Mouse (Mus musculus): ENCODE data around the gene 2010300C02Rik. TPM values are rescaled to one million over a fixed set of nuclear protein-coding genes. Genes with fewer than 3 reads are reported as not detected.

The 2010300C02Rik gene
- polyA plus RNA-seq, 1 experiment from 2014 or later: 2.6 TPM

GRCm38 (mm10) chr1:37702326-37702725, 17.6 kb downstream of the 2010300C02Rik start:
- Histone ChIP-seq H3K27ac (no peak overlapping the region), H3K4me1 (peaks cover 5% of the 10 kb centered on the region; the same call in 1 of the 2 replicates), H3K36me3 (no peaks in the 10 kb centered on the region), H3K9me3 (replicated peaks) (no peaks in the 10 kb centered on the region), H3K4me3 (no peak overlapping the region), H3K27me3 (no peaks in the 10 kb centered on the region), H3K4me2 (replicated peaks) (no peak overlapping the region), H3K9ac (no peak overlapping the region)
- 71% methylated on average over 4 of the region's 4 CpGs for WGBS
- no peak for ATAC-seq (ENCODE audit: low FRiP score)

- Histone ChIP-seq H3K27ac (no peak overlapping the region), H3K9me3 (replicated peaks) (no peaks in the 10 kb centered on the region), H3K4me3 (no peak overlapping the region), H3K9ac (no peak overlapping the region), H3K4me2 (replicated peaks) (no peak overlapping the region), H3K4me1 (peaks cover 8% of the 10 kb centered on the region; the same call in 1 of the 2 replicates), H3K27me3 (peaks cover 2% of the 10 kb centered on the region; the same call in 1 of the 2 replicates), H3K36me3 (no peaks in the 10 kb centered on the region)
- WGBS: 71% methylated on average over 5 of the region's 5 CpGs
- ATAC-seq (ENCODE audit: low FRiP score): no peak
Measured at GRCm38 (mm10) chr1:37698852-37699439, 20.9 kb downstream of the 2010300C02Rik start.

- 75% methylated on average over 8 of the region's 8 CpGs for WGBS
- H3K27me3 ChIP-seq: peaks cover 2% of the 10 kb centered on the region; the same call in 1 of the 2 replicates
- no peak overlapping the region for H3K4me2 ChIP-seq (replicated peaks)
- peaks cover 8% of the 10 kb centered on the region; the same call in 1 of the 2 replicates for H3K4me1 ChIP-seq
- no peaks in the 10 kb centered on the region for H3K36me3 ChIP-seq
- no peak overlapping the region for H3K4me3 ChIP-seq
- no peak overlapping the region for H3K9ac ChIP-seq
- no peaks in the 10 kb centered on the region for H3K9me3 ChIP-seq (replicated peaks)
- no peak for ATAC-seq (ENCODE audit: low FRiP score)
- H3K27ac ChIP-seq: peak overlapping the region; percentile 35; the same call in 1 of the 2 replicates
Measured at GRCm38 (mm10) chr1:37698186-37698839, 21.6 kb downstream of the 2010300C02Rik start.

- WGBS: 85% methylated on average over 3 of the region's 3 CpGs
- Histone ChIP-seq H3K4me3 (no peak overlapping the region), H3K27me3 (peaks cover 2% of the 10 kb centered on the region; the same call in 1 of the 2 replicates), H3K9ac (no peak overlapping the region), H3K27ac (no peak overlapping the region), H3K4me1 (peaks cover 8% of the 10 kb centered on the region; the same call in 1 of the 2 replicates), H3K36me3 (no peaks in the 10 kb centered on the region), H3K4me2 (replicated peaks) (no peak overlapping the region), H3K9me3 (replicated peaks) (no peaks in the 10 kb centered on the region)
- no peak for ATAC-seq (ENCODE audit: low FRiP score)
Measured at GRCm38 (mm10) chr1:37696918-37697317, 23.0 kb downstream of the 2010300C02Rik start.

- no peak overlapping the region for H3K9ac ChIP-seq
- no peak for ATAC-seq (ENCODE audit: low FRiP score)
- peaks cover 8% of the 10 kb centered on the region; the same call in 1 of the 2 replicates for H3K4me1 ChIP-seq
- H3K9me3 ChIP-seq (replicated peaks): no peaks in the 10 kb centered on the region
- H3K27me3 ChIP-seq: peaks cover 2% of the 10 kb centered on the region; the same call in 1 of the 2 replicates
- 85% methylated on average over 9 of the region's 9 CpGs for WGBS
- no peaks in the 10 kb centered on the region for H3K36me3 ChIP-seq
- no peak overlapping the region for H3K4me2 ChIP-seq (replicated peaks)
- H3K27ac ChIP-seq: no peak overlapping the region
- H3K4me3 ChIP-seq: no peak overlapping the region
Measured at GRCm38 (mm10) chr1:37695732-37696131, 24.2 kb downstream of the 2010300C02Rik start.

GRCm38 (mm10) chr1:37694417-37694816, 25.5 kb downstream of the 2010300C02Rik start:
- H3K9me3 ChIP-seq (replicated peaks): no peaks in the 10 kb centered on the region
- H3K36me3 ChIP-seq: no peaks in the 10 kb centered on the region
- no peak overlapping the region for H3K27ac ChIP-seq
- H3K4me3 ChIP-seq: no peak overlapping the region
- H3K9ac ChIP-seq: no peak overlapping the region
- peaks cover 2% of the 10 kb centered on the region; the same call in 1 of the 2 replicates for H3K27me3 ChIP-seq
- no peak for ATAC-seq (ENCODE audit: low FRiP score)
- WGBS: 29% methylated on average over 8 of the region's 8 CpGs
- H3K4me1 ChIP-seq: peaks cover 8% of the 10 kb centered on the region; the same call in 1 of the 2 replicates
- H3K4me2 ChIP-seq (replicated peaks): no peak overlapping the region

- Histone ChIP-seq H3K27ac (no peak overlapping the region), H3K4me3 (no peak overlapping the region), H3K9me3 (replicated peaks) (no peaks in the 10 kb centered on the region), H3K4me1 (peaks cover 13% of the 10 kb centered on the region; the same call in 1 of the 2 replicates), H3K36me3 (no peaks in the 10 kb centered on the region), H3K9ac (no peak overlapping the region), H3K4me2 (replicated peaks) (no peak overlapping the region), H3K27me3 (no peaks in the 10 kb centered on the region)
- 39% methylated on average over 8 of the region's 8 CpGs for whole genome bisulfite sequencing
- ATAC-seq (ENCODE audit: low FRiP score): no peak
Measured at GRCm38 (mm10) chr1:37691179-37691578, 28.7 kb downstream of the 2010300C02Rik start.

GRCm38 (mm10) chr1:37690665-37691064, 29.2 kb downstream of the 2010300C02Rik start:
- WGBS: 77% methylated on average over 5 of the region's 5 CpGs
- Histone ChIP-seq H3K4me1 (peaks cover 13% of the 10 kb centered on the region; the same call in 1 of the 2 replicates), H3K9me3 (replicated peaks) (no peaks in the 10 kb centered on the region)

GRCm38 (mm10) chr1:37689730-37690129, 30.2 kb downstream of the 2010300C02Rik start:
- no peak for ATAC-seq (ENCODE audit: low FRiP score)
- no peak overlapping the region for H3K4me2 ChIP-seq (replicated peaks)
- no peaks in the 10 kb centered on the region for H3K36me3 ChIP-seq
- peaks cover 13% of the 10 kb centered on the region; the same call in 1 of the 2 replicates for H3K4me1 ChIP-seq
- 89% methylated on average over 6 of the region's 6 CpGs for WGBS
- H3K9ac ChIP-seq: no peak overlapping the region
- H3K9me3 ChIP-seq (replicated peaks): no peaks in the 10 kb centered on the region
- no peak overlapping the region for H3K4me3 ChIP-seq
- H3K27me3 ChIP-seq: no peaks in the 10 kb centered on the region
- no peak overlapping the region for H3K27ac ChIP-seq

More at GRCm38 (mm10) chr1:37690665-37691064, 29.2 kb downstream of the 2010300C02Rik start:
- H3K9ac ChIP-seq: no peak overlapping the region
- ATAC-seq (ENCODE audit: low FRiP score): no peak
- H3K4me3 ChIP-seq: no peak overlapping the region
- no peak overlapping the region for H3K4me2 ChIP-seq (replicated peaks)
- H3K27ac ChIP-seq: no peak overlapping the region
- no peaks in the 10 kb centered on the region for H3K27me3 ChIP-seq
- no peaks in the 10 kb centered on the region for H3K36me3 ChIP-seq

GRCm38 (mm10) chr1:37688351-37688750, 31.5 kb downstream of the 2010300C02Rik start:
- ATAC-seq (ENCODE audit: low FRiP score): no peak
- Histone ChIP-seq H3K36me3 (no peaks in the 10 kb centered on the region), H3K27me3 (no peaks in the 10 kb centered on the region), H3K9ac (no peak overlapping the region), H3K27ac (no peak overlapping the region), H3K4me3 (no peak overlapping the region), H3K4me2 (replicated peaks) (no peak overlapping the region), H3K4me1 (peaks cover 10% of the 10 kb centered on the region; the same call in 1 of the 2 replicates), H3K9me3 (replicated peaks) (no peaks in the 10 kb centered on the region)
- WGBS: 58% methylated on average over 8 of the region's 8 CpGs

GRCm38 (mm10) chr1:37687515-37687914, 32.4 kb downstream of the 2010300C02Rik start:
- no peak overlapping the region for H3K9ac ChIP-seq
- H3K4me3 ChIP-seq: no peak overlapping the region
- no peak overlapping the region for H3K4me2 ChIP-seq (replicated peaks)
- no peak for ATAC-seq (ENCODE audit: low FRiP score)
- no peak overlapping the region for H3K27ac ChIP-seq
- peaks cover 10% of the 10 kb centered on the region; the same call in 1 of the 2 replicates for H3K4me1 ChIP-seq
- no peaks in the 10 kb centered on the region for H3K27me3 ChIP-seq
- H3K36me3 ChIP-seq: no peaks in the 10 kb centered on the region
- 70% methylated on average over 5 of the region's 5 CpGs for WGBS
- H3K9me3 ChIP-seq (replicated peaks): no peaks in the 10 kb centered on the region

GRCm38 (mm10) chr1:37686953-37687441, 32.9 kb downstream of the 2010300C02Rik start:
- H3K4me1 ChIP-seq: peaks cover 10% of the 10 kb centered on the region; the same call in 1 of the 2 replicates
- H3K9ac ChIP-seq: no peak overlapping the region
- no peaks in the 10 kb centered on the region for H3K9me3 ChIP-seq (replicated peaks)
- no peaks in the 10 kb centered on the region for H3K36me3 ChIP-seq
- WGBS: 79% methylated on average over 15 of the region's 15 CpGs
- no peak overlapping the region for H3K27ac ChIP-seq
- no peaks in the 10 kb centered on the region for H3K27me3 ChIP-seq
- ATAC-seq (ENCODE audit: low FRiP score): no peak
- no peak overlapping the region for H3K4me3 ChIP-seq
- H3K4me2 ChIP-seq (replicated peaks): no peak overlapping the region
